Mouse (Mus musculus): ENCODE results near the gene Clca2. TPM values are rescaled to one million over a fixed set of nuclear protein-coding genes. Genes with fewer than 3 reads are reported as not detected.

The Clca2 gene
- polyA plus RNA-seq (2012; ENCODE audit: insufficient read depth, insufficient read length, low replicate concordance, missing spikeins), result not detected in 2 replicates

DNA sequence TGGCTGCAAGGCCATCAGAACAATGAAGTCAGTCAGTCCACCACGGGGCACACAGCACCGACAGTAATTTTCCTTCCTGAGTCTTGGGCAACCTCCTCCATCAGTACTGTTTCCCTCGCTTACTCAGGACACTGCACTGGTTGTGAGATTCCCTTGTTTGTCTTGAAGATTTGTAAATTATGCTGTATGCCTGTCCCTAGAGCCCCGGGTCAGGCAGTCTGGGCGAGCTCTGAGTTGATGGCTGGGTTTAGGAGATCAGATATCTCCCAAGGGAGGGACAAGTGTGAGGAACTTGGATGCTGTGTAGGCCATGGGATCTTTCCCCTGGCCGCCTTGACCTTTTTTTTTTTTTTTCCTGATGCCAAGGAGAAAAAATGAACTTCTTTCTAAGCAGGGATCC, at the start of gene Clca2:
TSS of gene Clca2 (minus strand) at position 153 of the 400 bp plus-strand sequence.
- Histone ChIP-seq H3K4me3 (ENCODE audit: insufficient read depth, low read depth, low read length) (no peak within 1 kb of the TSS), H3K27ac (ENCODE audit: insufficient read depth, low read depth, low read length) (no peak within 1 kb of the TSS), H3K4me1 (ENCODE audit: control insufficient read depth, insufficient read depth, low read length) (no peaks in the 10 kb centered on the region)
- 83% methylated on average over 6 of the region's 6 CpGs for WGBS
- TF ChIP-seq POLR2A (IDR thresholded peaks at IDR 0.05; ENCODE audit: insufficient read depth, low read depth, low read length), result no peak
- TF ChIP-seq CTCF (IDR thresholded peaks at IDR 0.05; ENCODE audit: insufficient read depth, low read depth, low read length), result no peak

DNA sequence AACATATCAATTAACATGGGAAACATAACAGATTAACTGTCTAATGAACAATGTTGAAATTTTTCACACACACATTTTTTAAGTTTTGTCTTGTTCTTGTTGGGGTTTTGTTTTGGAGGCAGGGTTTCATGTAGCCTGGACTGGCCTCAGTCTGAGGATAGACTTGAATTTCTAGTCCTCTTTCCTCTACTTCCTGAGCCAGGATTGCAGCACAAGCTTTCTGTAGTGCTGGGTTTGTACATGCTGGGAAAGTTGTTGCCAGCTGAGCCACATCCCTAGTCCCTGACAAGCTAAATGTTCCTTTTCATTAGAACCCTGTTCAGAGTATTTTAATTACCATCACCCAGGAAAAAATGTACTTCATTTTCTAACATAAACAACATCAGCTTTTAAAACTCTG, 48.7 kb upstream of the Clca2 start:
- no peak overlapping the region for H3K4me3 ChIP-seq (ENCODE audit: insufficient read depth, low read depth, low read length)
- TF ChIP-seq CTCF (IDR thresholded peaks at IDR 0.05; ENCODE audit: insufficient read depth, low read depth, low read length) (no peak), POLR2A (IDR thresholded peaks at IDR 0.05; ENCODE audit: insufficient read depth, low read depth, low read length) (no peak)
- peaks cover 5% of the 10 kb centered on the region; the same call in 1 of the 2 replicates for H3K4me1 ChIP-seq (ENCODE audit: control insufficient read depth, insufficient read depth, low read length)
- no peak overlapping the region for H3K27ac ChIP-seq (ENCODE audit: insufficient read depth, low read depth, low read length)

- WGBS, result 80% methylated on average over 2 of the region's 2 CpGs
- TF ChIP-seq CTCF (IDR thresholded peaks at IDR 0.05; ENCODE audit: insufficient read depth, low read depth, low read length), result no peak
- no peak for TF ChIP-seq POLR2A (IDR thresholded peaks at IDR 0.05; ENCODE audit: insufficient read depth, low read depth, low read length)
Measured at GRCm38 (mm10) chr3:145147483-145147882, 48.2 kb upstream of the Clca2 start.

GRCm38 (mm10) chr3:145146871-145147270, 47.6 kb upstream of the Clca2 start:
- no peak overlapping the region for H3K27ac ChIP-seq (ENCODE audit: insufficient read depth, low read depth, low read length)
- H3K4me3 ChIP-seq (ENCODE audit: insufficient read depth, low read depth, low read length), result no peak overlapping the region
- TF ChIP-seq CTCF (IDR thresholded peaks at IDR 0.05; ENCODE audit: insufficient read depth, low read depth, low read length), result no peak
- no peak for TF ChIP-seq POLR2A (IDR thresholded peaks at IDR 0.05; ENCODE audit: insufficient read depth, low read depth, low read length)
- peaks cover 3% of the 10 kb centered on the region; the same call in 1 of the 2 replicates for H3K4me1 ChIP-seq (ENCODE audit: control insufficient read depth, insufficient read depth, low read length)
- WGBS, result 96% methylated on average over 9 of the region's 9 CpGs

More at GRCm38 (mm10) chr3:145147483-145147882, 48.2 kb upstream of the Clca2 start:
- Histone ChIP-seq H3K4me1 (ENCODE audit: control insufficient read depth, insufficient read depth, low read length) (peaks cover 5% of the 10 kb centered on the region; the same call in 1 of the 2 replicates), H3K27ac (ENCODE audit: insufficient read depth, low read depth, low read length) (no peak overlapping the region), H3K4me3 (ENCODE audit: insufficient read depth, low read depth, low read length) (no peak overlapping the region)

GRCm38 (mm10) chr3:145143856-145144255, 44.6 kb upstream of the Clca2 start:
- WGBS, result 94% methylated on average over 10 of the region's 10 CpGs
- Histone ChIP-seq H3K4me3 (ENCODE audit: insufficient read depth, low read depth, low read length) (no peak overlapping the region), H3K27ac (ENCODE audit: insufficient read depth, low read depth, low read length) (no peak overlapping the region), H3K4me1 (ENCODE audit: control insufficient read depth, insufficient read depth, low read length) (no peaks in the 10 kb centered on the region)
- no peak for TF ChIP-seq POLR2A (IDR thresholded peaks at IDR 0.05; ENCODE audit: insufficient read depth, low read depth, low read length)
- TF ChIP-seq CTCF (IDR thresholded peaks at IDR 0.05; ENCODE audit: insufficient read depth, low read depth, low read length), result no peak

- no peak overlapping the region for H3K27ac ChIP-seq (ENCODE audit: insufficient read depth, low read depth, low read length)
- no peaks in the 10 kb centered on the region for H3K4me1 ChIP-seq (ENCODE audit: control insufficient read depth, insufficient read depth, low read length)
- H3K4me3 ChIP-seq (ENCODE audit: insufficient read depth, low read depth, low read length), result no peak overlapping the region
- TF ChIP-seq CTCF (IDR thresholded peaks at IDR 0.05; ENCODE audit: insufficient read depth, low read depth, low read length) (no peak), POLR2A (IDR thresholded peaks at IDR 0.05; ENCODE audit: insufficient read depth, low read depth, low read length) (no peak)
Measured at GRCm38 (mm10) chr3:145142925-145143324, 43.7 kb upstream of the Clca2 start.

DNA sequence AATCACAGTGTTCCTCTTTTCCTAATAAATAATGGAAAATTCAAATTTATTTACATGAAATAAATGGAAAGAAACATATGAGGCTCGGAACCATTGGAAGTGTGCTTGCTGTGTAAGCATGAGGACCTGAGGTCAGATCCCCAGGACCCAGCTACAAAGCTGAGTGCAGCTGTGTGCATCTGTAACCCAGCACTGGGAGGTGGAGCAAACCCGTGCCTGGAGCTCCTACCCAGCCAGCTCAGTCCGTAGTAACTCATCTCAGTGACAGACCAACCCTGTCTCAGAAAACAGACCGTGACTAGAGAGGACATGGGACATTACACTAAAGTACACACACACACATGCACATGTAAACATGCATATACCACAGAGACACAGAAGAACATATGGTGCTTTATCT, 41.0 kb upstream of the Clca2 start:
- no peaks in the 10 kb centered on the region for H3K4me1 ChIP-seq (ENCODE audit: control insufficient read depth, insufficient read depth, low read length)
- H3K4me3 ChIP-seq (ENCODE audit: insufficient read depth, low read depth, low read length), result no peak overlapping the region
- WGBS, result 94% methylated on average over 4 of the region's 4 CpGs
- H3K27ac ChIP-seq (ENCODE audit: insufficient read depth, low read depth, low read length), result no peak overlapping the region
- TF ChIP-seq POLR2A (IDR thresholded peaks at IDR 0.05; ENCODE audit: insufficient read depth, low read depth, low read length), result no peak
- TF ChIP-seq CTCF (IDR thresholded peaks at IDR 0.05; ENCODE audit: insufficient read depth, low read depth, low read length), result no peak

DNA sequence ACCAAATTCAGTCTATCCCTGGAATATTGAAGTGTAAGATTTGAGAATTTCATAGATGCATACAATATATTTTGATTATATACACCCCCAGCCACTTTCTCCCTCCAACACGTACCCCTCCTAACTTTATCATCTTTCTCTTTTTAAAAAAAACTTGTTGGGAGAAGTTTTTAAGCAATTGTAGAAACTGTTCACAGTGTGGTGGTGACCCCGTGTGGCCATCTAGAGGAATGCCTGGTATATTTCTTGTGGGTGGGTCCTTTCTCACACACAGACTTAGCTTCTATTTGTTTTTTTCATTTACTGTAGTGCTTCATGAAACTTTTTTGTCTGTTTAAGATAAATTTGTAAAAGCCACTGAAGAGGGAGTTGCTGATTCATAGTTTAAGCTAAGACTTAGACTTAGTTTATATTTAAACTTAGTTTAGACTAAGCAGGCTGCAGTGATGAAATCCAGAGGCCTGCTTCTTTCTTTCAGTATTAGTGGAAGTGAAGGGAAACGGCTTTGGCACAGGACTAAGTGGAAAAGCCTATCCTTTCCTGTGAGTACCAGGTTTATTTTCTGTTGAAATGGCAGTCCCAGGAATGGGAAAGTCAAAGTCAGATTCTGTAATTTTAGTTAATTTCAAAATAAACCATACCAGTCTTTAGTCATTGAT, 32.1 kb upstream of the Clca2 start:
- Histone ChIP-seq H3K4me1 (ENCODE audit: control insufficient read depth, insufficient read depth, low read length) (no peaks in the 10 kb centered on the region), H3K4me3 (ENCODE audit: insufficient read depth, low read depth, low read length) (no peak overlapping the region), H3K27ac (ENCODE audit: insufficient read depth, low read depth, low read length) (no peak overlapping the region)
- no peak for TF ChIP-seq CTCF (IDR thresholded peaks at IDR 0.05; ENCODE audit: insufficient read depth, low read depth, low read length)
- TF ChIP-seq POLR2A (IDR thresholded peaks at IDR 0.05; ENCODE audit: insufficient read depth, low read depth, low read length), result no peak
- 36% methylated on average over 3 of the region's 3 CpGs for WGBS

GRCm38 (mm10) chr3:145129356-145129755, 30.1 kb upstream of the Clca2 start:
- TF ChIP-seq POLR2A (IDR thresholded peaks at IDR 0.05; ENCODE audit: insufficient read depth, low read depth, low read length) (no peak), CTCF (IDR thresholded peaks at IDR 0.05; ENCODE audit: insufficient read depth, low read depth, low read length) (no peak)
- H3K27ac ChIP-seq (ENCODE audit: insufficient read depth, low read depth, low read length), result no peak overlapping the region
- no peaks in the 10 kb centered on the region for H3K4me1 ChIP-seq (ENCODE audit: control insufficient read depth, insufficient read depth, low read length)
- no peak overlapping the region for H3K4me3 ChIP-seq (ENCODE audit: insufficient read depth, low read depth, low read length)
